Mouse (Mus musculus) liver, embryonic 14.5 days (tissue): Measurements from ENCODE around the gene Plvap. TPM values are rescaled to one million over a fixed set of nuclear protein-coding genes. Genes with fewer than 3 reads are reported as not detected.

Experiments used
- ATAC-seq: fragments of 200-750 bp; cut with Nextera tagmentation; 2 replicates; pipeline ENCODE4 v1.8.0; 2017; ENCODE audit warnings: moderate number of reproducible peaks, mild to moderate bottlenecking, moderate library complexity; ENCODE audit not compliant: insufficient read depth
- DNase-seq, 3 experiments: peaks; one replicate each; pipeline ENCODE4 v3.0.0-alpha.2; 2012 to 2013; ENCODE audit warnings: low read depth in 3 of 3, low spot score in 3 of 3
- H3K27ac ChIP-seq: fragments of 300-500 bp; sonication (generic); 2 replicates; pipeline ENCODE4 v1.5.1; 2014; ENCODE audit warnings: moderate library complexity, mild to moderate bottlenecking, control low read depth, inconsistent platforms
- H3K27me3 ChIP-seq: fragments of 300-500 bp; sonication (generic); 2 replicates; pipeline ENCODE4 v1.6.1; 2014; ENCODE audit warnings: mild to moderate bottlenecking, low read length, moderate library complexity; ENCODE audit not compliant: control insufficient read depth, insufficient read depth
- H3K36me3 ChIP-seq: fragments of 300-500 bp; sonication (generic); replicated peaks from 2 replicates; pipeline ENCODE4 v1.6.1; 2014; ENCODE audit warnings: low read depth; ENCODE audit not compliant: control insufficient read depth, insufficient read depth
- H3K4me1 ChIP-seq, 2 experiments: fragments of 200-500 bp in 1 of 2; fragments of 300-500 bp in 1 of 2; sonication (generic) in 1 of 2; replicated peaks; 2 replicates each; pipeline ENCODE4 v1.6.1; 2012 to 2014; ENCODE audit warnings: antibody characterized with exemption in 1 of 2, inconsistent platforms in 1 of 2, low read length in 1 of 2; ENCODE audit not compliant: control insufficient read depth in 2 of 2, insufficient read depth in 2 of 2
- H3K4me2 ChIP-seq: fragments of 300-500 bp; sonication (generic); 2 replicates; pipeline ENCODE4 v1.6.1; 2014; ENCODE audit warnings: low read depth, mild to moderate bottlenecking, control low read depth, moderate library complexity
- H3K4me3 ChIP-seq, 2 experiments: fragments of 200-500 bp in 1 of 2; fragments of 300-500 bp in 1 of 2; sonication (generic) in 1 of 2; 2 replicates each; pipeline ENCODE4 v1.5.1; 2012 to 2014; ENCODE audit warnings: low read depth in 2 of 2, low read length in 2 of 2, mild to moderate bottlenecking in 2 of 2, control low read depth in 1 of 2, inconsistent platforms in 1 of 2, moderate library complexity in 1 of 2; ENCODE audit not compliant: insufficient read depth in 1 of 2
- H3K9ac ChIP-seq: fragments of 300-500 bp; sonication (generic); replicated peaks from 2 replicates; pipeline ENCODE4 v1.6.1; 2014; ENCODE audit warnings: mild to moderate bottlenecking, control low read depth, moderate library complexity
- H3K9me3 ChIP-seq: fragments of 300-500 bp; sonication (generic); 2 replicates; pipeline ENCODE4 v1.6.1; 2016; ENCODE audit warnings: low read length, mixed read lengths; ENCODE audit not compliant: control insufficient read depth
- CTCF ChIP-seq: IDR thresholded peaks from 2 replicates; pipeline ENCODE4 v1.5.1; 2016; ENCODE audit warnings: antibody characterized with exemption, low read depth, control low read depth
- EP300 ChIP-seq: IDR thresholded peaks from 2 replicates; pipeline ENCODE4 v1.6.1; 2016; ENCODE audit warnings: antibody characterized with exemption, low read depth
- WGBS: fragments of 180-500 bp; shearing (Covaris S2); extraction: QIAGEN DNeasy Blood & Tissue Kit; methylation state at CpG from one replicate; pipeline ENCODE4 v1.1.7; 2014; ENCODE audit not compliant: insufficient replicate concordance; 5-methylcytosine and 5-hydroxymethylcytosine counted together
- polyA plus RNA-seq, 2 experiments: library from polyadenylated mRNA; depleted of rRNA in 1 of 2; stranded (reverse) in 1 of 2; unstranded in 1 of 2; fragments of >200 nt; fragmentation: Nextera tagmentation in 1 of 2; extraction: Ambion mirVana in 1 of 2; gene quantifications; 2 replicates each; pipeline versions ENCODE4 v1.2.1 to v1.2.3; 2012 to 2014

The Plvap gene
- polyA plus RNA-seq, 2 experiments: 15.9 to 16.8 TPM

DNA sequence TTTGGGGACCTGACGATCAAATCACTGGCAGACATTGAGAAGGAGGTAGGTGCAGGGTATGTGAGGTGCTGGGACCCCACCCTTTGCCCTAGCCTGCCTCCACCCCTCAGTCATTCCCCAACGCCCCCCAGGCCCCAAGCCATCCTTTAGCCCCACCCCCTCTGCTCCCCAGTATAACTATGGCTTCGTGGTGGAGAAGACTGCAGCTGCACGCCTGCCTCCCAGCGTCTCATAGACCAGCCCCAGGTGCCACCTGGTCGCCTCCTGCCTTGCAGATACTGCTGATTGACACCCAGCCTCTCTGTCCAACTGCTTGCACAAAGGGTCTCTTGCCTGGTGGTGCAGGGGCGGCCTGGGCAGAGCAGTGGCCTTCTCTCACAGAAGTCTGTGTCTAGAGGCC lies 36.0 kb upstream of the Plvap start:
- DNase-seq: no peak
- 71% methylated on average over 7 of the region's 7 CpGs for WGBS
- Histone ChIP-seq H3K4me2 (no peak overlapping the region), H3K9me3 (no peaks in the 10 kb centered on the region), H3K4me1 (peaks cover 3 to 6% of the 10 kb centered on the region in 2 experiments; a peak in 1 of 4 replicates), H3K4me3 (no peak overlapping the region), H3K27me3 (no peaks in the 10 kb centered on the region), H3K9ac (no peak overlapping the region), H3K27ac (no peak overlapping the region), H3K36me3 (no peaks in the 10 kb centered on the region; the same call in 1 of the 2 replicates)
- ATAC-seq: no peak
- TF ChIP-seq CTCF (no peak), EP300 (no peak)

DNA sequence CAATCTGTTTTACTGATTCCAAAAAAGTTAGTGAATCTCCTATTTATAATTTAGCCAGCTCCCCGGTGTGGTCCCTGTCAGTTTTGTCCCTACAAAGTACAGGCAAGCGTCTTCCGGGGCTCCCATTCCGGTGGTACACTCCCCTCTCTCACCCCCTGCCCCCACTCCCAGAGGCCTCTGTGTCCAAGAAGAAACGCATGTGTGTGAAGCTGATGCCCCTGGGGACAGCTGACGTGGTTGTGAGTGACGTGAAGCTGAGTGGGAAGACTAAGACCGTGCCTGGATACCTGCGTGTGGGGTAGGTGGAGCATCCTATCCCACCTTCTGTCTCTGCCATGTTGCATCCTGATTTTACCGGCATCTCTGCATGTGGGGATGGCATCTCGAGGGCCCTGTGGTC lies 33.5 kb upstream of the Plvap start:
- Histone ChIP-seq H3K9me3 (no peaks in the 10 kb centered on the region), H3K36me3 (no peaks in the 10 kb centered on the region; the same call in 1 of the 2 replicates), H3K9ac (no peak overlapping the region), H3K27ac (no peak overlapping the region), H3K4me2 (no peak overlapping the region), H3K27me3 (no peaks in the 10 kb centered on the region), H3K4me3 (no peak overlapping the region), H3K4me1 (peaks cover 3 to 6% of the 10 kb centered on the region in 2 experiments; a peak in 1 of 4 replicates)
- DNase-seq (no peak), ATAC-seq (no peak)
- WGBS: 81% methylated on average over 11 of the region's 11 CpGs
- no peak for TF ChIP-seq EP300
- no peak for TF ChIP-seq CTCF

DNA sequence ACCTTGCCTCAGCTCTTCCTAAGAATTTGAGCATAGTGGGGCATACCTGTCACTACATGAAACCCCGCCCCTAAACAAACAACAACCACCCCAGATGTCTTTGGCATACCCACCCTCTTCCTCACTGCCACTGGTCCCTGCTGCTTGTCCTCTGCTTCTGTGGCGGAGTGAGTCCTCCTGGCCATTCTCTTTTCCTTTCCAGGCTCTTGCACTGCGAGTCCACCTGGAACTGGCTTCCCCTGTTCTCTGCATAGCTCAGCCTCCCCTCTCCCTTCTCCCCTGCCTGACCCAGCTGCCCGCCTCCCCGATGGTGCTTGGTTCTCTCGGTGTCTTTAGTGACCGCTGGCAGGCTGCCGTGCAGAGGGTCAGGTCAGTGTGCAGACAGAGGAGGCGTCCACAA lies 32.2 kb upstream of the Plvap start:
- WGBS: 76% methylated on average over 9 of the region's 9 CpGs
- Histone ChIP-seq H3K27me3 (no peaks in the 10 kb centered on the region), H3K9me3 (no peaks in the 10 kb centered on the region), H3K36me3 (no peaks in the 10 kb centered on the region; the same call in 1 of the 2 replicates), H3K4me1 (peaks cover 3 to 6% of the 10 kb centered on the region in 2 experiments; a peak in 1 of 4 replicates), H3K27ac (no peak overlapping the region), H3K9ac (no peak overlapping the region; the same call in 1 of the 2 replicates), H3K4me3 (peak overlapping the region in 1 of 2 experiments; percentile 73; a peak in 1 of 4 replicates), H3K4me2 (peak overlapping the region; percentile 83)
- TF ChIP-seq CTCF (no peak), EP300 (no peak)
- DNase-seq (no peak), ATAC-seq (no peak)

DNA sequence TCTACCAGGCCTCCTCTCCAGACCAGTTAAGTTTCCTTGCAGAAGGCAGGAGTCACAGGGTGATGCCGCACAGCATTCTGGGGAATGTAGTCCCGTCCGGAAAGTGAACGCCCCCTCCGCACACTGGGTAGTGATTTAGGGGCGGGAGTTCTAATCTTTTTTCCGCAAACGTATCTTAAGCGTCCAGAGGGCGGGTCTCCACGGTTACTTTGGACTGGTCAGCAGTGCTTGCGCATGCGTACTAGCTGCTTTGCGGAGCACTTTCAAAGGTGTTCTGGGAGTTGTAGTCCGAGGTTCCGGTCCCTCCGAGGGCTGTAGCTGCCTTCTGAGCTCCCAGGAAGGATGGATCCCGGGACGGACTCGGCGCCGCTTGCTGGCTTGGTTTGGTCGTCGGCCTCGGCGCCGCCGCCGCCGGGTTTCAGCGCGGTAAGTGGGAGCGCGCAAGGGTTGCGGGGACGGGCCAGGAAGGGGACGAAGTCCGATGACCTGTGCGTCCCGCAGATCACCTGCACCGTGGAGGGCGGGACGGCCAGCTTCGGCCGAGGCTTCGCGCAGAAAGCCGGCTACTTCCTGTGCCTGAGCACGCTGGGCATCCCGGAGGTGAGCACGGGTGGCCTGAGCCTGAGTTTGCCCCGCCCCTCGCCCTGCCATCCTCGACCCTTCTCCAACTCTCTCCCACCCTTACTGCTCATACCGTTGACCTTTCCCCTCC lies 31.2 kb upstream of the Plvap start, which contains the start of gene Mvb12a:
Gene Mvb12a (plus strand): TSS at position 291 of the 712 bp plus-strand sequence.
- peak; percentile 93 for ATAC-seq
- H3K27me3 ChIP-seq: no peaks in the 10 kb centered on the region
- peak; percentile 94 to 96 (median 96) for DNase-seq
- peak within 1 kb of the TSS; percentile 63 to 73 for H3K4me3 ChIP-seq
- H3K9me3 ChIP-seq: no peaks in the 10 kb centered on the region
- under 1% methylated on average over 55 of the region's 55 CpGs for WGBS
- H3K36me3 ChIP-seq: no peaks in the 10 kb centered on the region; the same call in 1 of the 2 replicates
- TF ChIP-seq CTCF (no peak), EP300 (0 out of 2 replicates have a peak, but pooled peaks have one; percentile 20)
- peak within 1 kb of the TSS; percentile 56 for H3K9ac ChIP-seq
- no peak within 1 kb of the TSS for H3K27ac ChIP-seq
- H3K4me2 ChIP-seq: peak within 1 kb of the TSS; percentile 83
- H3K4me1 ChIP-seq: peaks cover 8 to 9% of the 10 kb centered on the region in 2 experiments
